Mouse (Mus musculus) C2C12 (cell line): ENCODE data around the gene Styx.

Experiments
- CEBPB ChIP-seq: IDR thresholded peaks from one replicate; pipeline ENCODE4 v1.6.1; 2011; ENCODE audit warnings: low read depth, mild to moderate bottlenecking, control low read depth, moderate library complexity
- CTCF ChIP-seq: IDR thresholded peaks from one replicate; pipeline ENCODE4 v1.5.1; 2011; ENCODE audit not compliant: control insufficient read depth, insufficient read depth, insufficient read length
- FOSL1 ChIP-seq: IDR thresholded peaks from one replicate; pipeline ENCODE4 v1.8.0; 2011; ENCODE audit warnings: mild to moderate bottlenecking, low read length; ENCODE audit not compliant: poor library complexity, insufficient read depth, severe bottlenecking
- MAX ChIP-seq: IDR thresholded peaks from one replicate; pipeline ENCODE4 v1.6.1; 2011; ENCODE audit warnings: mild to moderate bottlenecking, control low read depth
- MYOD1 ChIP-seq: IDR thresholded peaks from one replicate; pipeline ENCODE4 v1.6.1; 2011; ENCODE audit warnings: low read depth; ENCODE audit not compliant: control insufficient read depth, insufficient read length

- TF ChIP-seq CTCF: no peak
- TF ChIP-seq CEBPB: no peak
- TF ChIP-seq MAX: no peak
- TF ChIP-seq MYOD1: no peak
- TF ChIP-seq FOSL1: no peak
Measured at GRCm38 (mm10) chr14:45403651-45404050, 52.8 kb downstream of the Styx start.
